Mouse (Mus musculus) liver, embryonic 15.5 days (tissue): ENCODE measurements around the gene Mfsd2b. TPM values are rescaled to one million over a fixed set of nuclear protein-coding genes. Genes with fewer than 3 reads are reported as not detected.

ENCODE experiments used
- polyA plus RNA-seq: library from polyadenylated mRNA; unstranded; fragments of >200 nt; fragmentation: Nextera tagmentation; extraction: Ambion mirVana; gene quantifications from 2 replicates; pipeline ENCODE4 v1.2.1, GENCODE M21; 2015

Gene Mfsd2b
- polyA plus RNA-seq, 1 experiment from 2014 or later, result 62.9 TPM

Other genes starting within 250 kb of the Mfsd2b start
- 0.08 TPM in 1 of 2 replicates, not detected in the other for gene Fam228a, start 135.9 kb downstream of the Mfsd2b start, polyA plus RNA-seq
- 0.46 and 0.50 TPM in 2 replicates for gene Pfn4, start 105.3 kb downstream of the Mfsd2b start, polyA plus RNA-seq
- gene Fam228b, start 105.1 kb downstream of the Mfsd2b start, polyA plus RNA-seq, result 0.53 and 0.55 TPM in 2 replicates
- 72.0 and 89.1 TPM in 2 replicates for gene Sf3b6, start 56.8 kb downstream of the Mfsd2b start, polyA plus RNA-seq
- gene Fkbp1b, start 32.8 kb downstream of the Mfsd2b start, polyA plus RNA-seq, result 3.2 and 3.6 TPM in 2 replicates
- gene Wdcp, start 31.1 kb downstream of the Mfsd2b start, polyA plus RNA-seq, result 8.2 and 9.4 TPM in 2 replicates
- 24.9 and 26.9 TPM in 2 replicates for gene Ubxn2a, start 33.3 kb upstream of the Mfsd2b start, polyA plus RNA-seq
- 5.0 and 6.0 TPM in 2 replicates for gene Atad2b, start 43.0 kb upstream of the Mfsd2b start, polyA plus RNA-seq